Mouse (Mus musculus) liver, embryonic 14.5 days (tissue): ENCODE results near the gene Tlnrd1. TPM values are rescaled to one million over a fixed set of nuclear protein-coding genes. Genes with fewer than 3 reads are reported as not detected.

Source experiments
- ATAC-seq: fragments of 200-750 bp; cut with Nextera tagmentation; 2 replicates; pipeline ENCODE4 v1.8.0; 2017; ENCODE audit warnings: moderate number of reproducible peaks, mild to moderate bottlenecking, moderate library complexity; ENCODE audit not compliant: insufficient read depth
- DNase-seq, 3 experiments: peaks; one replicate each; pipeline ENCODE4 v3.0.0-alpha.2; 2012 to 2013; ENCODE audit warnings: low read depth in 3 of 3, low spot score in 3 of 3
- H3K27ac ChIP-seq: fragments of 300-500 bp; sonication (generic); 2 replicates; pipeline ENCODE4 v1.5.1; 2014; ENCODE audit warnings: moderate library complexity, mild to moderate bottlenecking, control low read depth, inconsistent platforms
- H3K27me3 ChIP-seq: fragments of 300-500 bp; sonication (generic); 2 replicates; pipeline ENCODE4 v1.6.1; 2014; ENCODE audit warnings: mild to moderate bottlenecking, low read length, moderate library complexity; ENCODE audit not compliant: control insufficient read depth, insufficient read depth
- H3K36me3 ChIP-seq: fragments of 300-500 bp; sonication (generic); replicated peaks from 2 replicates; pipeline ENCODE4 v1.6.1; 2014; ENCODE audit warnings: low read depth; ENCODE audit not compliant: control insufficient read depth, insufficient read depth
- H3K4me1 ChIP-seq, 2 experiments: fragments of 200-500 bp in 1 of 2; fragments of 300-500 bp in 1 of 2; sonication (generic) in 1 of 2; replicated peaks; 2 replicates each; pipeline ENCODE4 v1.6.1; 2012 to 2014; ENCODE audit warnings: antibody characterized with exemption in 1 of 2, inconsistent platforms in 1 of 2, low read length in 1 of 2; ENCODE audit not compliant: control insufficient read depth in 2 of 2, insufficient read depth in 2 of 2
- H3K4me2 ChIP-seq: fragments of 300-500 bp; sonication (generic); 2 replicates; pipeline ENCODE4 v1.6.1; 2014; ENCODE audit warnings: low read depth, mild to moderate bottlenecking, control low read depth, moderate library complexity
- H3K4me3 ChIP-seq, 2 experiments: fragments of 200-500 bp in 1 of 2; fragments of 300-500 bp in 1 of 2; sonication (generic) in 1 of 2; 2 replicates each; pipeline ENCODE4 v1.5.1; 2012 to 2014; ENCODE audit warnings: low read depth in 2 of 2, low read length in 2 of 2, mild to moderate bottlenecking in 2 of 2, control low read depth in 1 of 2, inconsistent platforms in 1 of 2, moderate library complexity in 1 of 2; ENCODE audit not compliant: insufficient read depth in 1 of 2
- H3K9ac ChIP-seq: fragments of 300-500 bp; sonication (generic); replicated peaks from 2 replicates; pipeline ENCODE4 v1.6.1; 2014; ENCODE audit warnings: mild to moderate bottlenecking, control low read depth, moderate library complexity
- H3K9me3 ChIP-seq: fragments of 300-500 bp; sonication (generic); 2 replicates; pipeline ENCODE4 v1.6.1; 2016; ENCODE audit warnings: low read length, mixed read lengths; ENCODE audit not compliant: control insufficient read depth
- CTCF ChIP-seq: IDR thresholded peaks from 2 replicates; pipeline ENCODE4 v1.5.1; 2016; ENCODE audit warnings: antibody characterized with exemption, low read depth, control low read depth
- EP300 ChIP-seq: IDR thresholded peaks from 2 replicates; pipeline ENCODE4 v1.6.1; 2016; ENCODE audit warnings: antibody characterized with exemption, low read depth
- WGBS: fragments of 180-500 bp; shearing (Covaris S2); extraction: QIAGEN DNeasy Blood & Tissue Kit; methylation state at CpG from one replicate; pipeline ENCODE4 v1.1.7; 2014; ENCODE audit not compliant: insufficient replicate concordance; 5-methylcytosine and 5-hydroxymethylcytosine counted together
- polyA plus RNA-seq, 2 experiments: library from polyadenylated mRNA; depleted of rRNA in 1 of 2; stranded (reverse) in 1 of 2; unstranded in 1 of 2; fragments of >200 nt; fragmentation: Nextera tagmentation in 1 of 2; extraction: Ambion mirVana in 1 of 2; gene quantifications; 2 replicates each; pipeline versions ENCODE4 v1.2.1 to v1.2.3; 2012 to 2014

The Tlnrd1 gene
- polyA plus RNA-seq, 2 experiments: 9.9 to 16.7 TPM

DNA sequence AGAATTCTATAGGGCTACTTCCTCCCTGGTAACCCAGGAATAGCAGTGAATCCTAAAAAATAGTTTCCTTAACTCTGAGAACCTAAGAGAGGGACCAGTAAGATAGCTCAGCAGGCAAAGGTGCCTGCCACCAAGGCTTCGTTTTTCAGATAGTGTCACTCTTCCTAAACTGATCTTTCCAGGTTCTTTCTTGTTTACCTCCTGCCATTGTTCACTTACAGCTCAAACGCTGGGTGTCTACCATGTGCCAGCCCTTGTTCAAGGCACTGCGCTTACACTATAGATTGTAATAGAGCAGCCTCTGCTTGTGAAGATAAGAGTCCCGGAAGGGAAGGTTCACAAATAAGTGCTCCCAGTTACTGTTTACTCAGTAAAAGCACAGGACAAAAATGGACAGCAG is 1.7 kb upstream of the Tlnrd1 start:
- H3K9me3 ChIP-seq: no peaks in the 10 kb centered on the region
- WGBS: 6% methylated on average over 4 of the region's 4 CpGs
- H3K4me3 ChIP-seq: peak overlapping the region; percentile 3 to 87; a peak in 3 of 4 replicates
- H3K27ac ChIP-seq: peak overlapping the region; percentile 99
- H3K9ac ChIP-seq: peak overlapping the region; percentile 89
- peaks cover 8% of the 10 kb centered on the region for H3K36me3 ChIP-seq
- peaks cover 40 to 43% of the 10 kb centered on the region in 2 experiments for H3K4me1 ChIP-seq
- DNase-seq (peak; percentile 79), ATAC-seq (peak; percentile 40)
- no peaks in the 10 kb centered on the region for H3K27me3 ChIP-seq
- peak overlapping the region; percentile 85 for H3K4me2 ChIP-seq
- TF ChIP-seq CTCF (no peak), EP300 (peak; percentile 83)

DNA sequence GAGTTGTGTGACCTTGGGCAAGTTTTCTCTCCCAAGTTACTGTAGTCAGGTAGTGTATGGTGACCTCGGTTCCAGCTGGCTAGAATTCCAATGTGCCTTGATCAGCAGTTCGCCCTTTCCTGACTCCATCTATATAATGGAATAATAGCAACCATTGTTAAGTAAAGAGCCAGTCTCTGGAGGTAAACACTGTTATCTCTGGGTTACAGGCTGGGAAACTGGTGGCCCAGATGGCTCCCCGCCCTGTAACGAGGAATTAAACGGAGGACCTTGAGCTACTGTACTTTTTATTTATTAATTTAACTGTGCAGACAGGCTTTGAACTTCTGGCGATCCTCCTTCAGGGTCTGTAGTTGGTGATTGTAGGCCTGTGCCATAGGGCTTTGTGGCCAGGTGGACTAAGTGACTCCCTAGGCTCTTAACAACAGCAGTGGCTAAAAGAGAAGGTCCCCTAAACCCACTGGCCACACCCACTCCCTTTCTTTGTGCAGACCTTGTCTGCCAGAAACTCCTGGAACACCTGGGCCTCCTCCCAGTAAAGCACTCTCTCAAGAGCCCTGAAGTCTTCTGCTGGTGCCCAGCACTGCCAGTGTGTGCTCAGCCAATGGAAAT is 922 bp upstream of the Tlnrd1 start:
- H3K27me3 ChIP-seq: no peaks in the 10 kb centered on the region
- H3K4me3 ChIP-seq: peak overlapping the region; percentile 87 to 94
- H3K9ac ChIP-seq: peak overlapping the region; percentile 89
- peak overlapping the region; percentile 85 for H3K4me2 ChIP-seq
- DNase-seq: peak; percentile 69 to 75 (median 70)
- WGBS: 9% methylated on average over 6 of the region's 6 CpGs
- H3K27ac ChIP-seq: peak overlapping the region; percentile 99
- peaks cover 12% of the 10 kb centered on the region for H3K36me3 ChIP-seq
- peak; percentile 57 for ATAC-seq
- H3K9me3 ChIP-seq: no peaks in the 10 kb centered on the region
- H3K4me1 ChIP-seq: peaks cover 40 to 45% of the 10 kb centered on the region in 2 experiments
- no peak for TF ChIP-seq CTCF
- peak; percentile 86 for TF ChIP-seq EP300

- peaks cover 12% of the 10 kb centered on the region for H3K36me3 ChIP-seq
- H3K27ac ChIP-seq: peak overlapping the region; percentile 99
- H3K4me2 ChIP-seq: peak overlapping the region; percentile 85
- no peaks in the 10 kb centered on the region for H3K9me3 ChIP-seq
- WGBS: under 1% methylated on average over 83 of the region's 91 CpGs
- peaks cover 31 to 43% of the 10 kb centered on the region in 2 experiments for H3K4me1 ChIP-seq
- ATAC-seq (peak; percentile 78), DNase-seq (peak; percentile 67 to 73 (median 72))
- H3K4me3 ChIP-seq: peak overlapping the region; percentile 87 to 94
- peak overlapping the region; percentile 89 for H3K9ac ChIP-seq
- TF ChIP-seq EP300: no peak
- TF ChIP-seq CTCF: no peak
- no peaks in the 10 kb centered on the region for H3K27me3 ChIP-seq
Observed at GRCm38 (mm10) chr7:83883276-83884020, 657 bp downstream of the Tlnrd1 start.

DNA sequence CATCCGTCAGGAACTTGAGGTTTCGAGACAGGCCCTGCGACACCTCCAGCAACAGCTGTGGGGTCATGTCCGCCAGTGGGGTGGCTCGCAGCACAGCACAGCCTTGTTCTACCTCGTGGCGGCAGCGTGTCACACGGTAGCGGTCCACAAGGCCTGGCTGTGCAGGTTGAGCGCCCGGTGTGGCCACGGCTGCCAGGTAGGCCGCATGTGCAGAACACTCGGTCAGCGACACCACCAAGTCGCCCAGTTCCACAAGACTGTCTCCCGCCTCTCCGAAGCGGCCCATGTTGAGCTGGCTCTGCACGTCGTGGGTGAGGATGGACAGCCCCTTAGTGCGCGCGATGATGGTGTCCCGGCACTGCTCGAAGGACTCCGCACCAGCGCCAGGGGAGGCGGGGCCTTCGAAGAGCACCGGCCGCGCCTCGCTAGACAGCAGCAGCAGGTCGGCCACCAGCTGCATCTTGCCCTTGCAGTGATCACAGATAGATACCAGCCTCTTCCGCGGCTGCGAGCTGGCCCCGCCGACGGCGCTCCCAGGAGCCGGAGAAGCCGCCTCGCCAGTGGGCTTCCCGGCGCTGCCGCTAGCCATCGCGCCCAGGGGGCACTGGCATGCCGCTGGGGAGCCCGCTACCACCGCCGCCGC is 1.4 kb downstream of the Tlnrd1 start:
- no peaks in the 10 kb centered on the region for H3K9me3 ChIP-seq
- WGBS: 15% methylated on average over 56 of the region's 56 CpGs
- H3K27ac ChIP-seq: peak overlapping the region; percentile 99
- H3K9ac ChIP-seq: peak overlapping the region; percentile 89
- peak overlapping the region; percentile 85 for H3K4me2 ChIP-seq
- peaks cover 16% of the 10 kb centered on the region for H3K36me3 ChIP-seq
- peak overlapping the region; percentile 87 to 94 for H3K4me3 ChIP-seq
- TF ChIP-seq EP300 (no peak), CTCF (no peak; the same call in 1 of the 2 replicates)
- ATAC-seq (peak; percentile 36), DNase-seq (peak; percentile 59 to 65 (median 63))
- peaks cover 31 to 43% of the 10 kb centered on the region in 2 experiments for H3K4me1 ChIP-seq
- H3K27me3 ChIP-seq: no peaks in the 10 kb centered on the region

- no peak overlapping the region for H3K27ac ChIP-seq
- peak overlapping the region; percentile 87 to 94 for H3K4me3 ChIP-seq
- no peak for ATAC-seq
Observed at GRCm38 (mm10) chr7:83882150-83882632, 1.9 kb downstream of the Tlnrd1 start.

More at GRCm38 (mm10) chr7:83882150-83882632, 1.9 kb downstream of the Tlnrd1 start:
- Histone ChIP-seq H3K4me2 (peak overlapping the region; percentile 85), H3K36me3 (peaks cover 19% of the 10 kb centered on the region), H3K9me3 (no peaks in the 10 kb centered on the region), H3K27me3 (no peaks in the 10 kb centered on the region), H3K9ac (peak overlapping the region; percentile 89), H3K4me1 (peaks cover 31 to 45% of the 10 kb centered on the region in 2 experiments)
- DNase-seq: no peak
- no peak for TF ChIP-seq EP300
- 87% methylated on average over 35 of the region's 35 CpGs for WGBS
